Mouse (Mus musculus) Muller cell, postnatal 12 days (primary cell): ENCODE results near the gene Cyp2c37.
"Not testable (repeated sequence)": the region's sequence is repeated elsewhere in the genome, so short reads cannot be mapped to it uniquely, and the experiment has no call there.

Source experiments
- DNase-seq: peaks from one replicate; pipeline ENCODE4 v3.0.0-alpha.2; 2015; ENCODE audit errors: inconsistent ontology term

Gene Cyp2c37

DNA sequence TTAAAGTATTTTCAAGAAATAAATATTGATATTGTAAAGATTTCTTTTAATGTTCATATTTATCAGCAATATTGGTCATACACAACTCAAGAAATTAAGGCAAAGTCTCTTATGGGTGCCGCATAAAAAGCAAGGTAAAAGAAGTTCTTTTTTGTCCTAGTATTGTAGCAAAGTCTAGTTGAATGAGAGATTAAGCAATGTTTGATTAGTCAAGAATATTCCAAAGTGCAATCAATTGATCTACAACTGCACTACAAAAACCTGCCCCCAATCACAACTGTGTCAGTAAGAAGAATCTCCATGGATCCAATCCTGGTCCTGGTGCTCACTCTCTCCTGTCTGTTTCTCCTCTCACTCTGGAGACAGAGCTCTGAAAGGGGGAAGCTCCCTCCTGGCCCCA, at the start of gene Cyp2c37:
Cyp2c37 (plus strand) TSS at position 285 of the 400 bp plus-strand sequence.
- not testable (repeated sequence) for DNase-seq

DNA sequence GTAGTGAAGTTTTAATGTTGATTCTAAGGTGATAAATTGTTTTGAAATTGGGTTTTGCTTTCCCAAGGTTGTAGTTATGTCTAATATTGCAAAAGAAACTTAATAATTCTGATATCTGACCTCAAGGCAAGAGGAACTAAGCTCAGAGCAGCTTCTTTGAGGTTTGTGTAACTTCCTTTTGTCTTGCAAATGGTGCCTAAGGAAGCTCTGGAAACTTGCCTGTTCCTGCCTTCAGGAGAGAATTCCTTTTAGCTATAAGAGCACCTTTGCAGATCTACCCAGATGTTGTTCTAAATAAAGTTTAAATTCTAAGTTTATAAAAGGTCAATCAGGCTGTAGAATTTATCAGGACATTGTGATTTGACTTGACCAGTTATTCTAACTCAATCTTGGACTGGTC, 31.4 kb upstream of the Cyp2c37 start:
- DNase-seq = not testable (repeated sequence)

DNA sequence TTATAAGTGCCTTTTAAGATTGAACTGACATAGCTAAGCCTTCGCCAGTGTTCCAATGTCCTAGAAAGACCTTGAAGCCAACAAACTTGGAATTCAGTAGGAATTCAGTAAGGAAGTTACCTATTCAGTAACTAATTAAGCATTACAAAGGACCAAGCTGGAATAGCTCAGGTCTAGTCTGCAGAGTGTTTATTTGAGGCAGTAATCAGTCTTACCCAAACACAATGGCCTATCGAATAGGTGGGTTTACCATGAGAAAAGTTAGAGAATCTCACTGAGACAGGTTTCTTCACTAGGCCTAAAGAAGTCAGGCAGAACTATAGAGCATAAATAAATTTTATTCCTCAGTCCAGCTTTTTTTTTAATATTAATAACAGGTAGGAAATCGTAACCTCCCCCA, 21.1 kb upstream of the Cyp2c37 start:
- not testable (repeated sequence) for DNase-seq

DNA sequence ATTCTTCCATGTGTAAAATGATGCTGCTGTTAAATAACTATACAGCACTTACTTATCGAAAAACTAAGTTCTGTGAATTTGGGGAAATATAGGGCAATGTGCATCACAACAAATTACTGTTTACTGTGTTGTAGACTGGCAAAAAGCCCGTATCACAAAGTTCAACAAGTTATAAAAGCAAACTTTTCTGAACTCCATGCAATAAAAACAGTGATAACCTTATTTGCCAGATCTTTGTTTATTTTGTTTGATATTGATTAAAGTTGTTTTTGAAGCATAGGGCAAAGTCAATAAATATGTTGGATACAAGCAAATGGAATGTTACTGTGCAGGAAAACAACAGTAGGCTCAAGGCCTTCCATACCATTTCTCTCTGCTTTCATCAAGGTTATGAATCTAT, 2.8 kb upstream of the Cyp2c37 start:
- no peak for DNase-seq
